Mouse (Mus musculus) midbrain, embryonic 14.5 days (tissue): ENCODE results near the gene March6. TPM values are rescaled to one million over a fixed set of nuclear protein-coding genes. Genes with fewer than 3 reads are reported as not detected.

Source experiments
- ATAC-seq: fragments of 200-750 bp; cut with Nextera tagmentation; 2 replicates; pipeline ENCODE4 v1.8.0; 2017; ENCODE audit warnings: moderate number of reproducible peaks, moderate library complexity; ENCODE audit not compliant: low FRiP score, low TSS enrichment
- DNase-seq: peaks from one replicate; pipeline ENCODE4 v3.0.0-alpha.2; 2015
- H3K27ac ChIP-seq: fragments of 300-500 bp; sonication (generic); replicated peaks from 2 replicates; pipeline ENCODE4 v1.5.1; 2014; ENCODE audit warnings: mild to moderate bottlenecking, low read depth, low read length, moderate library complexity
- H3K27me3 ChIP-seq: fragments of 300-500 bp; sonication (generic); 2 replicates; pipeline ENCODE4 v1.6.1; 2014; ENCODE audit warnings: low read length, control low read depth, mixed read lengths; ENCODE audit not compliant: control insufficient read depth, insufficient read depth
- H3K36me3 ChIP-seq: fragments of 300-500 bp; sonication (generic); 2 replicates; pipeline ENCODE4 v1.6.1; 2014; ENCODE audit warnings: low read length, control low read depth; ENCODE audit not compliant: control insufficient read depth, insufficient read depth
- H3K4me1 ChIP-seq: fragments of 300-500 bp; sonication (generic); 2 replicates; pipeline ENCODE4 v1.6.1; 2014; ENCODE audit warnings: mild to moderate bottlenecking, antibody characterized with exemption, low read length, control low read depth; ENCODE audit not compliant: control insufficient read depth, insufficient read depth
- H3K4me2 ChIP-seq: fragments of 300-500 bp; sonication (generic); 2 replicates; pipeline ENCODE4 v1.6.1; 2014; ENCODE audit warnings: mild to moderate bottlenecking, low read length, moderate library complexity
- H3K4me3 ChIP-seq: fragments of 300-500 bp; sonication (generic); replicated peaks from 2 replicates; pipeline ENCODE4 v1.5.1; 2014; ENCODE audit warnings: low read depth, low read length
- H3K9ac ChIP-seq: fragments of 300-500 bp; sonication (generic); replicated peaks from 2 replicates; pipeline ENCODE4 v1.6.1; 2014; ENCODE audit warnings: mild to moderate bottlenecking, low read length, moderate library complexity
- H3K9me3 ChIP-seq: fragments of 300-500 bp; sonication (generic); 2 replicates; pipeline ENCODE4 v1.6.1; 2016; ENCODE audit warnings: low read length, control low read depth, mixed read lengths; ENCODE audit not compliant: control insufficient read depth
- WGBS: fragments of 180-500 bp; shearing (Covaris S2); extraction: QIAGEN DNeasy Blood & Tissue Kit; methylation state at CpG from one replicate; pipeline ENCODE4 v1.1.7; 2014; 5-methylcytosine and 5-hydroxymethylcytosine counted together
- polyA plus RNA-seq: library from polyadenylated mRNA; unstranded; fragments of >200 nt; fragmentation: Nextera tagmentation; extraction: Ambion mirVana; gene quantifications from 2 replicates; pipeline ENCODE4 v1.2.1, GENCODE M21; 2014

The March6 gene
- polyA plus RNA-seq, 1 experiment from 2014 or later, result 117 TPM

GRCm38 (mm10) chr15:31567431-31567830 lies 36.6 kb upstream of the March6 start:
- Histone ChIP-seq H3K36me3 (no peaks in the 10 kb centered on the region), H3K4me3 (no peak overlapping the region), H3K27me3 (no peaks in the 10 kb centered on the region), H3K4me2 (no peak overlapping the region), H3K27ac (no peak overlapping the region), H3K9me3 (no peaks in the 10 kb centered on the region), H3K4me1 (no peaks in the 10 kb centered on the region), H3K9ac (no peak overlapping the region)
- 76% methylated on average over 7 of the region's 7 CpGs for WGBS
- DNase-seq, result no peak
- ATAC-seq, result no peak

DNA sequence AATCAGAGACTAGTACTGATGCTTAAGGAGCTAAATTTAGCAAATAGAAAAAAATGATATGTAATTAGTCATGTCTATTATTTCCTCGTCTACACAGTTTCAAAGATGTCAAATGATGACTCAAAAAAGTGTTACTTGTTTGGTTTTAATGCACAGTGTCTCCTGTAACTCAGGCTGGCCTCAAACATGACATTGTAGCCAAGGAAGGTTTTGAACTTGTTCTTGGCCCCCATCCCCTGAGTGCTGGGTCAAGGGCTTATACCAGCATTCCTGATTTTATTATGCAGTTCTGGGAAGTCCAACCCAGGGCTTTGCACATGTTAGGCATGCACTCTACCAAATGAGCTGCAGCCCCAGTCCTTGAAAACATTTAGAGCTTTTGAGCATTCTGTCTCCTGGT lies 34.9 kb upstream of the March6 start:
- no peaks in the 10 kb centered on the region for H3K4me1 ChIP-seq
- H3K36me3 ChIP-seq, result no peaks in the 10 kb centered on the region
- H3K27ac ChIP-seq, result no peak overlapping the region
- H3K9ac ChIP-seq, result no peak overlapping the region
- DNase-seq (no peak), ATAC-seq (no peak)
- no peak overlapping the region for H3K4me2 ChIP-seq
- H3K27me3 ChIP-seq, result no peaks in the 10 kb centered on the region
- H3K9me3 ChIP-seq, result no peaks in the 10 kb centered on the region
- WGBS, result 78% methylated on average over 1 of the region's 1 CpGs
- no peak overlapping the region for H3K4me3 ChIP-seq

DNA sequence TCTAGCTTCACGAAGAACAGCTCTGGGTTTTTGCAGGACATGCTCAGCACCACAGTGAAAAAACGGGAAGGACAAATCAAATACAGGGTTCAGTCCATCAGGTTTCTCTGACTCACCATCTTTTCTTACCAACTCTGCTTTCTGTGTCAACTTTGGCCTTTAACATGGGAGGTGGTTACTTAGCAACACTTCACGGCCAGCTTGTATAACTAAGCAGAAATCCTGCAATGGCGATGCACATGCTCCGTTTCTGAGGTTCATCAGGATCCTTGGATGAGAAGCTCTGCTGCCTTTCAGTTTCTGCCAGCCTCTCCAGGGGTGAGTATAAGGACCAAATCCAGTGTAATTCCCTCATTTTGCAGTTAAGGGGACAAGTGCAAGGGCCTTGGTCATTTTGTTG lies 34.3 kb upstream of the March6 start, which contains the start of gene Cmbl:
Gene Cmbl (plus strand): TSS at position 206 of the 400 bp plus-strand sequence.
- no peak within 1 kb of the TSS for H3K4me3 ChIP-seq
- H3K9me3 ChIP-seq, result no peaks in the 10 kb centered on the region
- H3K9ac ChIP-seq, result no peak within 1 kb of the TSS
- H3K27ac ChIP-seq, result no peak within 1 kb of the TSS
- H3K4me2 ChIP-seq, result no peak within 1 kb of the TSS
- H3K36me3 ChIP-seq, result no peaks in the 10 kb centered on the region
- no peaks in the 10 kb centered on the region for H3K4me1 ChIP-seq
- H3K27me3 ChIP-seq, result no peaks in the 10 kb centered on the region
- WGBS, result 62% methylated on average over 5 of the region's 5 CpGs
- ATAC-seq, result no peak
- no peak for DNase-seq

DNA sequence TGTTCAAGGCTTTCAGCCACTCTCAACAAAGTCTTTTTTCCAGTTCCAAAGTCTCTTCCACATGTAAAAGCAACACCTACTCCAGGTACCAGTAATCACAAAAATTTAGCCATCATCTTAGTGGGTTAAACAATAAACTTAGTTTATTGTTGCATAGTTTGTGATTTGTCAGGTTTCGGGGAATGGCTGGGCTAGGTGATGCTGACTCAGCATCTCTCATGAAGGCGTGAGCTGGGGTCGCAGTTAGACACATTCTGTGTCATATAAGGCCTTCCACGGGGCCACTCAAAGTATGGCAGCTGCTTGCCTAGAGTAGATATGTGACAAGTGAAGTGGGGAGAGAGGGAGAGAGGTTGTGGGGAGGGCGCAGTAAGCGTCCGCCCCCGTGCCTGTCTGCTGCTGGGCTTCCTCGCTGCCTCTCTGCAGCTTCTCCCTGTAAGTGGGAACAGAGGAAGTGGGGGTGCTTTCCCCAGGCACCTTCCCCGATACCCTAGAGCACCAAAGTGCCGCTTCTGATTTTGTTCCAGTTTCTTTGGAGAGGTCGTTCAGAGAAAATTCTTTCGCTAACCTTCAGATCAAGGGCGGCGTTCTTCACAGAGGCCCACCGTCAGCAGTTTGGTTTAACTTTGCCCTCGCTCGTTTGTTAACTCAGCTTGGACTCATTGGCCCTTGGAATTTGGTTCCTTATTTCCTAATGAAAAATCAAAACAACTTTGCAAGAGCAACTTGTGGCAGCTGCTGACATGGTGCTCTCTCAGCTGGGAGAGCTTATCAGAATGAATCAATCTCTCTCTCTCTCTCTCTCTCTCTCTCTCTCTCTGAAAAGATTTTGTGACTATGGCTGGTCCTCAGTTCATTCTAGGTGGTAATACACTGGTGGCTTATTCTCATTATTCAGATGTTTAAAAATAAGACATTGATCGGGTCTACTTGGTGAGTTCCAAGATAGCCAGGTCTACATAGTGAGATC lies 33.0 kb upstream of the March6 start:
- H3K36me3 ChIP-seq, result no peaks in the 10 kb centered on the region
- H3K4me2 ChIP-seq, result no peak overlapping the region
- no peak overlapping the region for H3K9ac ChIP-seq
- no peaks in the 10 kb centered on the region for H3K27me3 ChIP-seq
- no peaks in the 10 kb centered on the region for H3K4me1 ChIP-seq
- no peak for DNase-seq
- 83% methylated on average over 19 of the region's 19 CpGs for WGBS
- H3K27ac ChIP-seq, result no peak overlapping the region
- no peaks in the 10 kb centered on the region for H3K9me3 ChIP-seq
- no peak overlapping the region for H3K4me3 ChIP-seq
- no peak for ATAC-seq

DNA sequence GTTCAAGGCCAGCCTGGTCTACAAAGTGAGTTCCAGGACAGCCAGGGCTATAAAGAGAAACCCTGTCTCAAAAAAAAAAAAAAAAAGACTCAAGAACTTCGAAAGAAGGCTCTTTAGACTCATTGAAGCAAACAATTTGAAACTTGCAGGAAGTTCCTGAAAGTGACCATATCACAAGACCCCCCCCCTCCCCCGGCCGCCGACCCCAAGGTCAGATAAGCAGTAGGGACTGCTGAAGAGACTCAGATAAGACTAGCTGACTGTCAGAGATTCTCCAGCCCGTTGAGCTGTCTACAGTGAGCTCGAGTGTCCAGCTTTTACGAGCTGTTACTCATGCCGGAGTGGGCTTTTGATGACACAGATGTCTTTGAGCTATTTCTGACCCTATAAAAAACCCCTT lies 32.0 kb upstream of the March6 start:
- Histone ChIP-seq H3K4me3 (no peak overlapping the region), H3K4me1 (no peaks in the 10 kb centered on the region), H3K27me3 (no peaks in the 10 kb centered on the region), H3K4me2 (no peak overlapping the region), H3K27ac (no peak overlapping the region), H3K36me3 (no peaks in the 10 kb centered on the region), H3K9ac (no peak overlapping the region), H3K9me3 (no peaks in the 10 kb centered on the region)
- WGBS, result 93% methylated on average over 8 of the region's 8 CpGs
- no peak for DNase-seq
- ATAC-seq, result no peak

DNA sequence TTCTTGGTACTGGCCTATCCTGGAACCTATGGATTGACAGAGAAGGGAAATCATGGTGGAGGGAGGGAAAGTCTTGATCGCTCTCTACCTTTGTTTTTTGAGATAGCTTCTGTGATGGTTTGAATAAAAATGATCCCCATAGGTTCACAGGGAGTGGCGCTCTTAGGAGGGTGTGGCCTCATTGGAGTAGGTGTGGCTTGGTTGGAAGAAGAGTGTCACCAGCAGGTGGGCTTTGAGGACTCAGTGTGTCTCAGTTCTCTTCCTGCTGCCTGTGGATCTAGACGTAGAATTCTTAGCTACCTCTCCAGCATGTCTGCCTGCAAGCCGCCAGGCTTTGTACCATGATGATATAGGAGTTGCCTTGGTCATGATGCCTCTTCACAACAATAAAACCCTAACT lies 31.1 kb upstream of the March6 start:
- no peaks in the 10 kb centered on the region for H3K9me3 ChIP-seq
- H3K9ac ChIP-seq, result no peak overlapping the region
- DNase-seq (no peak), ATAC-seq (no peak)
- H3K27ac ChIP-seq, result no peak overlapping the region
- H3K4me1 ChIP-seq, result no peaks in the 10 kb centered on the region
- H3K36me3 ChIP-seq, result no peaks in the 10 kb centered on the region
- H3K27me3 ChIP-seq, result no peaks in the 10 kb centered on the region
- H3K4me3 ChIP-seq, result no peak overlapping the region
- no peak overlapping the region for H3K4me2 ChIP-seq
- WGBS, result 92% methylated on average over 4 of the region's 4 CpGs

- no peaks in the 10 kb centered on the region for H3K4me1 ChIP-seq
- ATAC-seq (no peak), DNase-seq (no peak)
- H3K27ac ChIP-seq, result no peak overlapping the region
- no peaks in the 10 kb centered on the region for H3K36me3 ChIP-seq
- no peak overlapping the region for H3K9ac ChIP-seq
- H3K4me3 ChIP-seq, result no peak overlapping the region
- WGBS, result 77% methylated on average over 6 of the region's 6 CpGs
- no peaks in the 10 kb centered on the region for H3K9me3 ChIP-seq
- H3K4me2 ChIP-seq, result no peak overlapping the region
- no peaks in the 10 kb centered on the region for H3K27me3 ChIP-seq
These were observed 30.5 kb upstream of the March6 start for GRCm38 (mm10) chr15:31561390-31561789.

DNA sequence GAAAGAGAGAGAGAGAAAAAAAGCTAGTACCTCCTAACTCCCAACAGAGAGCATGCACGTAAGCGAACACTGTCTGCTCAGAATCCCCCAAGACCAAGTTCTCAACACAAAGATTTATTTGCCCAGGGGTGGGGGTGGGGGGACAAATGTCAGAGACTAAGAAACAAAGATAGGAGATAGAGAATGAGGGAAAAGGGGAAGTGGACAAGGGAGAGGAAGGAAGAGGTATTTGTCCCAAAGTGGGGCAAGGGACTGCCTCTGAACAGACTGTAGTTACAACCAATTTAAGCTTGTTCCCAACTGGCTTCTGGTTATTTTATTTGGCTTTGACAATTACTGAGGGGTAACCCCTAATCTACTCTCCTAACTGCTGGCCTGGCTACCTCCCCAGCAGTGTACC lies 24.0 kb upstream of the March6 start:
- ATAC-seq, result no peak
- DNase-seq, result no peak
- Histone ChIP-seq H3K27me3 (no peaks in the 10 kb centered on the region), H3K27ac (no peak overlapping the region), H3K4me1 (no peaks in the 10 kb centered on the region), H3K36me3 (no peaks in the 10 kb centered on the region), H3K9ac (no peak overlapping the region), H3K4me2 (no peak overlapping the region), H3K4me3 (no peak overlapping the region), H3K9me3 (no peaks in the 10 kb centered on the region)
- WGBS, result 80% methylated on average over 2 of the region's 2 CpGs

DNA sequence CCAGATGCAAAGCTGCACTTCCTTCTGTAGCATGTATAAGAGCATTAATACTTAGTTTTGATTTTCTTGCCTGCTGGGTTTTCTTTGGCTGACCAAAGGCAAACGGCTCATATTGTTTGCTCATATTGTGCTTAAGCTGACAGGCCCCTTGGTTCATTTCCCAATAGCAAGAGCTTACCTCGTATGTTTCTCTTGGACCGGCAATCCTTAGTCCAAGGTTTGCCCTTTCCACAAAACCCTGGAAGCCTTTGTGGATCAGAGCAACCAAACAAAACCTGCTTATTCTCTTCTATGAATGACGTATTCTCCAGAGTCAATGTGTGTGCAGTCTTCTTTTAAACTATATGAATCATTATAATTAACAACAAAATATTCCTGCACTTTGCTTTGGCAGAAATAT lies 19.5 kb upstream of the March6 start:
- no peak overlapping the region for H3K27ac ChIP-seq
- DNase-seq (no peak), ATAC-seq (no peak)
- no peaks in the 10 kb centered on the region for H3K4me1 ChIP-seq
- 81% methylated on average over 4 of the region's 4 CpGs for whole genome bisulfite sequencing
- H3K9me3 ChIP-seq, result no peaks in the 10 kb centered on the region
- no peaks in the 10 kb centered on the region for H3K27me3 ChIP-seq
- H3K36me3 ChIP-seq, result no peaks in the 10 kb centered on the region
- H3K4me3 ChIP-seq, result no peak overlapping the region
- H3K4me2 ChIP-seq, result no peak overlapping the region
- H3K9ac ChIP-seq, result no peak overlapping the region
